Mouse (Mus musculus) lung, postnatal 0 days (tissue): ENCODE measurements around the gene Acadm.

Experiments used
- CTCF ChIP-seq: IDR thresholded peaks from 2 replicates; pipeline ENCODE4 v1.5.1; 2016; ENCODE audit warnings: antibody characterized with exemption, mild to moderate bottlenecking
- EP300 ChIP-seq: IDR thresholded peaks from 2 replicates; pipeline ENCODE4 v1.6.1; 2016; ENCODE audit warnings: antibody characterized with exemption, mild to moderate bottlenecking, control low read depth

DNA sequence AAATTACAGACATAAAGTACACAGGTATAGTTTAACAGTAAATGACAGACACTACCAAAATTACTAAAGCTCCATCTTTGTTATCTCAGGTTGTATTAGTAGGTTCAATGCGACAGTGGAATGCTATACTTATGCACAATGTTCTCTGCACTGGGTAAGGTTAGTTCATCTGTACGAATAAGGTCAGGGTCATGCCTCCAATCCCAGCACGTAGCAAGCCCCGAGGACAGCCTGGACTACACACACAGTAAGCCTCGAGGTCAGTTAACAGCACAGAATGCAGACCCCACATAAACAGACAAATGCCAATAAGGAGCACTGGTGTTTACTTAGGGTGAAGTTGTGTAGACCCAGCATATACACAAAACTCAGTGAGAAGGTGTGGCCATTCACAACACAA lies 35.5 kb downstream of the Acadm start:
- no peak for TF ChIP-seq CTCF
- no peak for TF ChIP-seq EP300
